ENCODE assay signal across 28 mouse cellular contexts in the genomic region with DNA sequence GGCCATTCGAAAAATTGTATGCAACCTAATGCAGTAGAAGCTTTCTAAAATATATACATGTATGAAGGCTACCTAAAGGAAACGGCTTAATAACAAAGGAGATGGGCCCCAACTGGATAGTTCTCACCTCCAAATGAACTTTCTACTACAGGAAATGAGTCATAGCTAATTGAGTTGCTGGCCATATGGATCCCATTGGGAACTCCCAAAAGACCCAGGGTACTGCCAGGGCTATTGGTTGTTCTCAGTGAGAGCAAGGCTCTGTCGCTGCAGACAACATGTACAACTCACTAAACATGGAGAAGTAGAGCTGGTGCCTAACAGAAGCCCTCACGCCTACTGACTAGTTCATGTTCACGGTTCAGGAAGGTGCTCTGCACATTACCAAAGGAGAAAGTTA.
DNase-seq lines count a peak whose midpoint lies in the region; ATAC-seq and TF ChIP-seq lines count a peak whose summit lies in the region.
"Had no signal": no experiment of that assay in that cellular context is flagged by ENCODE, and none has a peak within 500 bp of the region (broad histone marks: within the 10 kb centered on the region; RNA-seq: fewer than 3 reads in every experiment).

No protein-coding gene starts in this region.

- WGBS in stomach, embryonic 16.5 days: 75% methylated on average over 5 of the region's 5 CpGs
- 72% methylated on average over 5 of the region's 5 CpGs for WGBS in stomach, postnatal 0 days
- 77% methylated on average over 5 of the region's 5 CpGs for WGBS in limb, embryonic 10.5 days

- no peaks in the 10 kb centered on the region for H3K36me3 ChIP-seq in stomach, embryonic 16.5 days (ENCODE audit: control insufficient read depth, insufficient read depth, low read length)
- H3K36me3 ChIP-seq in stomach, postnatal 0 days (ENCODE audit: control insufficient read depth, insufficient read depth, low read length): no peaks in the 10 kb centered on the region
- no peaks in the 10 kb centered on the region for H3K36me3 ChIP-seq in limb, embryonic 10.5 days
- H3K36me3 ChIP-seq: embryonic facial prominence, embryonic 13.5 days; forebrain, embryonic 12.5 days; forebrain, embryonic 15.5 days; G1E; hindbrain, embryonic 10.5 days; hindbrain, embryonic 13.5 days had no signal

- no peak overlapping the region for H3K4me2 ChIP-seq in stomach, embryonic 16.5 days (ENCODE audit: low read depth, low read length)
- H3K4me2 ChIP-seq in stomach, postnatal 0 days (replicated peaks; ENCODE audit: low read depth): no peak overlapping the region
- H3K4me2 ChIP-seq: embryonic facial prominence, embryonic 13.5 days; forebrain, embryonic 12.5 days; forebrain, embryonic 15.5 days; heart, embryonic 11.5 days; hindbrain, embryonic 13.5 days had no signal

- no peak overlapping the region for H3K4me3 ChIP-seq in stomach, embryonic 16.5 days (replicated peaks; ENCODE audit: low read length)
- H3K4me3 ChIP-seq in stomach, postnatal 0 days (ENCODE audit: low read depth, low read length): no peak overlapping the region
- H3K4me3 ChIP-seq in limb, embryonic 10.5 days: no peak overlapping the region
- H3K4me3 ChIP-seq: embryonic facial prominence, embryonic 13.5 days; erythroblast, embryonic 14.5 days; forebrain, embryonic 12.5 days; forebrain, embryonic 15.5 days; gastrocnemius, adult 2 months; hindbrain, embryonic 10.5 days; hindbrain, embryonic 13.5 days had no signal

- no peak for TF ChIP-seq EP300 in stomach, postnatal 0 days (optimal IDR thresholded peaks at IDR 0.05)

- H3K27me3 ChIP-seq in stomach, embryonic 16.5 days (ENCODE audit: control insufficient read depth, insufficient read depth, low read length): no peaks in the 10 kb centered on the region
- no peaks in the 10 kb centered on the region for H3K27me3 ChIP-seq in stomach, postnatal 0 days (ENCODE audit: control insufficient read depth, insufficient read depth, low read length)
- no peaks in the 10 kb centered on the region for H3K27me3 ChIP-seq in limb, embryonic 10.5 days (ENCODE audit: low read depth, poor library complexity, severe bottlenecking)
- H3K27me3 ChIP-seq: CH12.LX; embryonic facial prominence, embryonic 13.5 days; forebrain, embryonic 12.5 days; forebrain, embryonic 15.5 days; hindbrain, embryonic 13.5 days had no signal

- H3K9ac ChIP-seq in stomach, embryonic 16.5 days (ENCODE audit: low read length): no peak overlapping the region
- H3K9ac ChIP-seq in stomach, postnatal 0 days (ENCODE audit: low read length): no peak overlapping the region
- H3K9ac ChIP-seq: embryonic facial prominence, embryonic 13.5 days; forebrain, embryonic 12.5 days; forebrain, embryonic 15.5 days; hindbrain, embryonic 13.5 days had no signal

- H3K4me1 ChIP-seq in stomach, embryonic 16.5 days (ENCODE audit: control insufficient read depth, insufficient read depth, low read length): 0 out of 2 replicates have a peak, but pooled peaks cover 7% of the 10 kb centered on the region
- no peaks in the 10 kb centered on the region for H3K4me1 ChIP-seq in stomach, postnatal 0 days (replicated peaks; ENCODE audit: control insufficient read depth, insufficient read depth)
- H3K4me1 ChIP-seq in limb, embryonic 10.5 days: peaks cover 16% of the 10 kb centered on the region
- H3K4me1 ChIP-seq: forebrain, embryonic 15.5 days; hindbrain, embryonic 13.5 days had no signal

- ATAC-seq in stomach, embryonic 16.5 days (ENCODE audit: insufficient read depth, low FRiP score): 0 out of 2 replicates have a peak, but pooled peaks have one; percentile 13
- no peak for ATAC-seq in stomach, postnatal 0 days (ENCODE audit: low FRiP score, low TSS enrichment)
- ATAC-seq: activated CD4-positive, CD25-positive, alpha-beta regulatory T cell, adult 4 months; forebrain, embryonic 15.5 days; hindbrain, embryonic 16.5 days had no signal

- DNase-seq in embryo, embryonic 10 days (ENCODE audit: low spot score): peak; percentile 8
- no peak for DNase-seq in embryo, embryonic 9.5 days (ENCODE audit: extremely low spot score)
- no peak for DNase-seq in stomach, postnatal 0 days (ENCODE audit: low spot score)
- peak; percentile 24 for DNase-seq in embryo, embryonic 11 days
- no peak for DNase-seq in limb, embryonic 10.5 days (ENCODE audit: low spot score)
- DNase-seq in right cerebral cortex, adult 18-20 months: no peak
- no peak for DNase-seq in testis, postnatal 14 days (ENCODE audit: low spot score)
- DNase-seq: adrenal gland, adult 8-10 months; adrenal gland, postnatal 25 days; B cell, adult 2 months; cerebellum, adult 11-12 months; cerebellum, adult 8-10 months; cerebellum, postnatal 10 days; cerebellum, postnatal 36 days; gastrocnemius, adult 2 months; gastrocnemius, postnatal 14 days had no signal

- no peak overlapping the region for H3K27ac ChIP-seq in stomach, embryonic 16.5 days (ENCODE audit: low read length)
- no peak overlapping the region for H3K27ac ChIP-seq in stomach, postnatal 0 days (replicated peaks)
- H3K27ac ChIP-seq in limb, embryonic 10.5 days: peak overlapping the region; percentile 34; the same call in 1 of the 2 replicates
- H3K27ac ChIP-seq: embryonic facial prominence, embryonic 13.5 days; forebrain, embryonic 12.5 days; forebrain, embryonic 15.5 days; gastrocnemius, adult 2 months; hindbrain, embryonic 10.5 days; hindbrain, embryonic 13.5 days had no signal

- H3K9me3 ChIP-seq in stomach, embryonic 16.5 days (replicated peaks; ENCODE audit: control insufficient read depth, low read length): no peaks in the 10 kb centered on the region
- H3K9me3 ChIP-seq in stomach, postnatal 0 days (ENCODE audit: control insufficient read depth, low read length): no peaks in the 10 kb centered on the region
- no peaks in the 10 kb centered on the region for H3K9me3 ChIP-seq in limb, embryonic 10.5 days (replicated peaks)
- H3K9me3 ChIP-seq: embryonic facial prominence, embryonic 13.5 days; forebrain, embryonic 12.5 days; forebrain, embryonic 15.5 days; G1E; hindbrain, embryonic 10.5 days; hindbrain, embryonic 13.5 days had no signal

- no peak for TF ChIP-seq CTCF in stomach, postnatal 0 days (IDR thresholded peaks at IDR 0.05; ENCODE audit: low read depth)

Comparison
In these comparisons a context has a peak if more than half of its experiments do, and no peak if none do; other contexts are left out.
1. DNase-seq: peak in embryo, embryonic 10 days (single experiment) and embryo, embryonic 11 days (single experiment); none in embryo, embryonic 9.5 days (single experiment), stomach, postnatal 0 days (single experiment), limb, embryonic 10.5 days (single experiment), right cerebral cortex, adult 18-20 months (single experiment) and testis, postnatal 14 days (single experiment).